Mouse (Mus musculus) retina, postnatal 7 days (tissue): ENCODE data around the gene Slc38a1.
"Not testable (repeated sequence)": the region's sequence is repeated elsewhere in the genome, so short reads cannot be mapped to it uniquely, and the experiment has no call there.

ENCODE experiments used
- DNase-seq: peaks from one replicate; pipeline ENCODE4 v3.0.0-alpha.2; 2012; ENCODE audit warnings: low read depth, low spot score

Gene Slc38a1

GRCm38 (mm10) chr15:96658275-96658602 lies 15.5 kb upstream of the Slc38a1 start:
- no peak for DNase-seq

GRCm38 (mm10) chr15:96657576-96658274 lies 15.0 kb upstream of the Slc38a1 start:
- DNase-seq = no peak

DNA sequence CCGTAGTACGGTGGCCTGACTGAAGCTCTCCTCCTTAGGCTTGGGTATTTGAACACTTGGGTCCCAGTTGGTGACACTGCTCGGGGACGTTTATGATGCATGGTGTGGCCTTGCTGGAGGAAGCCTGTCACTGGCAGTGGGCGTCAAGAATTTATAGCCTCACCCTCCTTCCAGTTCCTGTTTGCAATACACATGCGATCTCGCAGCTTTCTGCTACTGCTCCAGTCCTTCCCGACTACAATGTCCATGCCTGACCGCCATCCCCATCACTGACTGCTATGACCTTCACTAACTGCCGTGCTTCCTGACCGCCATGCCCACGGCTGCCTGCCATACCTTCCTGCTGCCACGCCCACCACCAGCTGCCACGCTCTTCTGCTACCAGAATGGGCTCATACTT lies 12.8 kb upstream of the Slc38a1 start:
- no peak for DNase-seq

DNA sequence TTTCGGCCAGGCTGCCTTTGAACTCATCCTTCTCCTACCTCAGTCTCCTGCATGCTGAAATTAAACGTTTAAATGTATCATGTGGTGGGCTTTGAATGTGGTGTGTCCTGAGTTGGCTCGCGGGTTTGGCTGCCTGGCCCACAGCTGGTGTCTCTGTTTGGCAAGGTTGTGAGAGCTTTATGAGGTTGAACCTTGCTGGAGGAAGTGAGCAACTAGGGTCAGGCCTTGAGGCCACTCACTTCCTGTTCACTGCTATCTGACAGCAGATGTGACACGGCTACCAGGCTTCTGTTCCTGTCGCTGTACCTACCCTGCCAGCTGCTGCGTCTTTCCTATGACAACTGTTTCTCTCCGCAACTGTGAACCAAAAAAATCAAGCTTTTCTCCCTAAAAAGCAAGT lies 12.0 kb upstream of the Slc38a1 start:
- no peak for DNase-seq

DNA sequence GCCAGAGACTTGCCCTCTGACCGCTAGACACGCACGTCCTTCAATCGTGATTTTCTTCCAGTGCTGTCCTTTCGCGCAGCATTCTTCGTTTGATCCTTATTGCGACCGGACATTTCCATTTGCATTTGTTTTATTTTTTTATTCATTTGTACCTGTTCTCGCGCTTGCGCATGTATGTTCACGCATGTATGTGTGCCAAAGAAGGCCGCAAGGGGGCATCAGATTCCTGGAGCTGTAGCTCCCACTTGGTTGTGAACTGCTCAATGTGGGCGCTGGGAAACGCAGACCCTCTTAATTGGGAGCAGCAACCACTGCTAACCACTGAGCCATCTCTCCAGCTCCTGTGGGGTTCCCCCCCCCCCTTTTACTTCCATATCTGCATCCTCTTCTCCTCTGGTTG lies 10.3 kb upstream of the Slc38a1 start:
- DNase-seq = no peak

DNA sequence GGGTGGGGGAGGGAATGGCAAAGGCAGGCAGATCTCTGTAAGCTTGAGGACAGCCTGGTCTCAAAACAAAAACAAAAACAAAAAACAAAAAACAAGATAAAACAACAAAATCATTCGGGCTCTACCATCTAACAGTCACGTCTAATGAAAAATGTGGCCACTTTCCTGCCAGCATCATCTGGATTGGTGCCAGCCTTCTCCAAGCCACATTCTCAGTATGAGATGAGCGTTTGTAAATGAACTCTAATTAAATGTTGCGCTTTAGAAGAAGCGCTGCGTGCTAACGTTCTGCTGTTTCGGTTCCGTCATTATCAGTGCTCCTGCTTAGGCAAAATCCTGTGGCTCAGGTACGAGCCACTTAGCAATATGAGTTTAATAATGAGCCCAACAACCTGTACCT lies 9.8 kb upstream of the Slc38a1 start:
- DNase-seq = no peak

- DNase-seq = no peak
Measured at GRCm38 (mm10) chr15:96647376-96647775, 4.7 kb upstream of the Slc38a1 start.

DNA sequence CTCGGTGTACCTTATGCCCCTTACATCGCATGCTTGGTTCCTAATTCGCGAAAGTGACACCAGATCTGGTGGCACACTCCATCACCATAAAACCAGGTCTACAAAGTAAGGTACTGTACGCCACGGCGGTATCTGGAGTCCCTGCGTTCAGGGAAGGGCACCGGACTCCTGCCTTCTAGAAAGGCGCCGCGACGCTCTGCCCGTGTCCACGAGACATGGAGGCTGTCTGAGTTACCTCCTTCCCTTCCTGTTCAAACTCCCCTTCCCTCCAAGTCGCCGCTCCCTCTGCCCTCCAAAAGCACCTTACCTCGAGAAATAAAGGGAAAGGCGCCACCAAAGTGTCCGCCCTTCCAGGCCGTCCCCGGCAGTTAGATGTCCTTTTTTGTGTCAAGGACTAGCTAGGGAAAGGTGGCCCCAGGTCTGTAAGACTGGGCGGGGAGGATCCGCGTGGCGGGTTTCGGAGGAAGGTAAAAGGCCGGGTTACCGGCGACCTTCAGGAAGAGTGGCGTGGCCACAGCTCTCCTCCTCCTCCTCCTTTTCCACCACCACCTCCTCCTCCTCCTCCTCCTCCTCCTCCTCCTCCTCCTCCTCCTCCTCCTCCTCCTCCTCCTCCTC lies 785 bp downstream of the Slc38a1 start:
- DNase-seq = no peak

- peak; percentile 51 for DNase-seq
Measured at GRCm38 (mm10) chr15:96641111-96641820, 1.4 kb downstream of the Slc38a1 start.

DNA sequence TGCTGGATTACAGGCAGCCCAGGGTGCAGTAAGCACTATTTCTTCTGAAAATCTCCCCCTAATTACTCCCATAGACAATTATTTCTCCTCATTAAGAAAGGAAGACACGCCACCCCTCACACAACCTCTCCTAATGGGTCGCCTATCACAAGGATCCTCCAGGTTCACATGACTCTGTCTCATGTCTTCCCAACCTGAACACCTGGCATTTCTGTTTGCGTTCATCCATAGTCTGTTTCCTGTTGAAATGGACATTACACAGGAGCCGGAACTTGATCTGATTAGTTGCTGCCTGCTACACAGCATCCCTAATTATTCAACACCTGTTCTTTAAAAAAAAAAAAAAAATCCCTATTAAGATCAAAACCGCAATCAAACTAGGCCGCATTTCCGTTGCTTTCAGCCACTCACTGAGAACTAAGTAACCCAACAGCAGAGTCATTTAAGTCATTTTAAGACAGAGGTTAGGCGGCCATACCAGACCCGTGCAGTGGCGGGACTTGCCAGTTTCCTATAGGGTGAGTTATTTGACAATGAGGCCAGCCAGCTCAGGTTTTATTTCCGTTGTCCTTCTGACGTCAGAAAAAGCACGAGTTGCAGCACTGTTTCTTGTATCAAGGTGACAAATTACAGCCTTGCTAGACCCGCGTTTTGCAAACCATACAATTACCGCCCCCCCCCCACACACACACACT lies 2.3 kb downstream of the Slc38a1 start:
- DNase-seq = no peak

DNA sequence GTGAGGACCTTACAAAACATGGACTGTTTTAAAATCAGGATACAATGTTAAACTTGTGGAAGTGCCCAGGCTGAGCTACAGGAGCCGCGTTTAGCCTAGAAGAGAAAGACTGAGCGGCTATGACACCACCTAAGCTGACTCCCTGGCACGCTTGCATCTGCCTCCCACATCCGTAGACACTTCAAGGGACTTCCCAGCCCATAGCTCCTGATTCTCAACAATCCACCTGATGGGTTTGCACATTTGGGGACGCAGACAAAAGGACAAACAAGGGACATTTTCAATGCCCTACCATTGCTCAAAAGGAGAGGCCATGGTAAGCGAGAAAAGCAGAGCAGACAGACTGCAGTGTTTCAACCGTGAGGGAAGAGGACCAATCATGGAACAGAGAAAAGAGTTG lies 3.1 kb downstream of the Slc38a1 start:
- no peak for DNase-seq

- DNase-seq = no peak
Measured at GRCm38 (mm10) chr15:96638656-96639055, 4.1 kb downstream of the Slc38a1 start.

DNA sequence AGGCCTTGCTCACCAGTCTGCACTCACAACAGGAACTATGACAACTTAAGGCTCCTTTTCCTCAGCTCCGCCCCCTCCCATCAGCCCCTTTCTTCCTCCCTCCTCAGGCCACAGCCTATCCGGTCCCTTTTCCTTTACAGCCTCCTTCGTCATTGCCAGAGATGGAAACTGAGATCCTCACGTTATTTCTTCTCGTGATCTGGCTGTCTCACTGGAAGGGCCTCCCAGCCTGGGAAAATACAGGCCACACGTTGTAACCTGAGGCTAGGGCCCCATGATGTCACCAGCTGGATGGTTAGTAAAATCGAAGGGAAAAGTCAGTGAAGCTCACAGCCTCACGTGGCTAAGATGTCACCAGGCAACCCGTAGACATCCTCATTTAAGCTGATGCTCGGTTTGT lies 4.5 kb downstream of the Slc38a1 start:
- no peak for DNase-seq

GRCm38 (mm10) chr15:96634670-96635405 lies 7.9 kb downstream of the Slc38a1 start:
- DNase-seq = no peak

DNA sequence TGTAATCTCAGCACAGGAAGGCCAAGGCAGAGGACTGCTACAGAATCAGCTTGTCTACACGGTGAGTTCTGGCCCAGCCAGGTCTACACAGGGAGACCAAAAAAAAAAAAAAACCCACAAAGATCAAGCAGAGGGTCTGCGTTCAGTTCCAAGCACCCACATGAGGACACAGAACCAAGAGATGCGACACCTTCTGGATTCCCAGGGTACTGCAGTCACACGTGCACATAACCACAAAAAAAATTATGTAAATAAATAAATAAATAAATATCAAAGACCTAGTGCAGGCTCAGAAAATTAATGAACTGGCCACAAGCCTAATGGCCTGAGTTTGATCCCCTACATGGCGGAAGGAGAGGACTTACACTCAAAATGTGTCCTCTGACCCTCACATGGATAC lies 10.5 kb downstream of the Slc38a1 start:
- DNase-seq = no peak

DNA sequence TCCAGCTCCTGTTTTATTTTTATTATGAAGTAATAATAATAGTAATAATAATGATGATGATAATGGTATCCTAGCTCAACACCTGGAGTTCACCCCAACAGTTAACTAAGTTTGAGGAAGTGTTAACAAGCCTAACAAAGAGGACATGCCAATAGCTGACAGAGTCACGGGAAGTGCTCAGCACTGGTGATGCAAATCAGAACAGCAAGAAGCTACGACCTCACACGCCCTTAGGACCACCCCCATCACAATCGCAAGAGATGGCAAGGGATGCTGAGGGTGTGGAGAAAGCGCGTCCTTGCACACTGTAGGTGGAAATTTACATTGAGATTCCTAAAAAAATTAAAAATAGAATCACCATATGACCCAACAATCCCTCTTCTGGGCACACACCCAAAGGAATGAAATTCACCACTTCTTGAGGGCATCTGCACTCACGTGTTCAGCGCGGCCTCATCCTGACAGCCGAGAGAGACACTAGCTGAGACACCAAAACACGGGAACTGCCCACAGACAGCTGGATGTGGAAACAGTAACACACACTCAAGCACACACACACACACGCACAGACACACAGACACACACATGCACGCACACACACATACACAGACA lies 11.5 kb downstream of the Slc38a1 start:
- DNase-seq = no peak

DNA sequence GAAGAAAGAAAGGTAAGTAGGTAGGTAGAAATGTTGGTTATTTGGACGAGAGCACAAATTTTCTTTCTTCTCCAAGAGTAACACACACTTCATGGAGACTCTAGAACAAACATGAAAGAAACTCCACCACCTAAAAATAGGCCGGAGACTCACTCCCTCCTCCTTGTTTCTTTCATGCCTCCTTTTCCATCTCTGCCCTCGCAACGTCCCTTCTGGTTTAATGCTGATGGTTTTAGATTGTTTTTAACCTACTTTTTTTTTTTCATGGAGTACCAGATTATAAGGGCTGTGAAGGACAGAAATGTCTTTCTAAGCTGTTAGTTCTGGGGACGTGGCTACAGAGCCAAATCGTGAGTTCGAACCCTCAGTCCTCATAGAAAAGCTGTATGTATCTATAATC lies 14.5 kb downstream of the Slc38a1 start:
- no peak for DNase-seq

- DNase-seq = no peak
Measured at GRCm38 (mm10) chr15:96626871-96627270, 15.8 kb downstream of the Slc38a1 start.

- not testable (repeated sequence) for DNase-seq
Measured at GRCm38 (mm10) chr15:96625012-96625411, 17.7 kb downstream of the Slc38a1 start.

- no peak for DNase-seq
Measured at GRCm38 (mm10) chr15:96622376-96622775, 20.3 kb downstream of the Slc38a1 start.

DNA sequence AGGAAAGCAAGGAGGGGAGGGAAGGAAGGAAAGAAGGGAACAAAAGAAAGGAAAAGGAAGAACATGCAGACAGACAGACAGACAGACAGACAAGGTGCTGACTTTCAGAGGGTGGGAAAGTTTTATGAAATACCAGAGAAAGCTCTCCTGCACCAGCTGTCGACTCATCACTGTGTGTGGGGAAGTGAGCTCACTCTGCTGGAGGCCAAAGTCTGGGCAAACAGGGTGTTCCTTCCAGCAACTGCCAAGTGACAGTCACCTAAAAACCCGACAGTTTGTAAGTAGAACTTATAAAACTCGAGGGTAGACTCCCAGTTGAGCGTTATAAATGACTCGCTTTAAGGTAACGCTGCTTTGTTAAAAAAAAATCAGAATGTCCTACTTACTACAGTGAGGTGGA lies 21.0 kb downstream of the Slc38a1 start:
- no peak for DNase-seq
